Mouse (Mus musculus) forebrain, embryonic 16.5 days (tissue): ENCODE data around the gene Rab28. TPM values are rescaled to one million over a fixed set of nuclear protein-coding genes. Genes with fewer than 3 reads are reported as not detected.

Experiments
- ATAC-seq: fragments of 200-750 bp; cut with Nextera tagmentation; 2 replicates; pipeline ENCODE4 v1.8.0; 2017; ENCODE audit warnings: mild to moderate bottlenecking, moderate library complexity
- H3K27ac ChIP-seq: fragments of 300-500 bp; sonication (generic); 2 replicates; pipeline ENCODE4 v1.5.1; 2014; ENCODE audit warnings: low read length, control low read depth
- H3K27me3 ChIP-seq: fragments of 300-500 bp; sonication (generic); replicated peaks from 2 replicates; pipeline ENCODE4 v1.6.1; 2014; ENCODE audit warnings: low read length; ENCODE audit not compliant: control insufficient read depth, insufficient read depth
- H3K36me3 ChIP-seq: fragments of 300-500 bp; sonication (generic); 2 replicates; pipeline ENCODE4 v1.6.1; 2014; ENCODE audit not compliant: control insufficient read depth, insufficient read depth
- H3K4me1 ChIP-seq: fragments of 300-500 bp; sonication (generic); replicated peaks from 2 replicates; pipeline ENCODE4 v1.6.1; 2014; ENCODE audit warnings: low read length; ENCODE audit not compliant: control insufficient read depth, insufficient read depth
- H3K4me2 ChIP-seq: fragments of 300-500 bp; sonication (generic); 2 replicates; pipeline ENCODE4 v1.6.1; 2014; ENCODE audit warnings: mild to moderate bottlenecking, low read length, control low read depth
- H3K4me3 ChIP-seq: fragments of 300-500 bp; sonication (generic); replicated peaks from 2 replicates; pipeline ENCODE4 v1.5.1; 2014; ENCODE audit warnings: mild to moderate bottlenecking, low read length, control low read depth
- H3K9ac ChIP-seq: fragments of 300-500 bp; sonication (generic); replicated peaks from 2 replicates; pipeline ENCODE4 v1.6.1; 2014; ENCODE audit warnings: low read depth, low read length, control low read depth
- H3K9me3 ChIP-seq: fragments of 300-500 bp; sonication (generic); 2 replicates; pipeline ENCODE4 v1.6.1; 2016; ENCODE audit warnings: low read length; ENCODE audit not compliant: control insufficient read depth
- WGBS: fragments of 180-500 bp; shearing (Covaris S2); extraction: QIAGEN DNeasy Blood & Tissue Kit; methylation state at CpG from one replicate; pipeline ENCODE4 v1.1.7; 2014; 5-methylcytosine and 5-hydroxymethylcytosine counted together
- polyA plus RNA-seq: library from polyadenylated mRNA; unstranded; fragments of >200 nt; fragmentation: Nextera tagmentation; extraction: Ambion mirVana; gene quantifications from 2 replicates; pipeline ENCODE4 v1.2.1, GENCODE M21; 2015

The Rab28 gene
- polyA plus RNA-seq, result 68.8 and 77.2 TPM in 2 replicates

DNA sequence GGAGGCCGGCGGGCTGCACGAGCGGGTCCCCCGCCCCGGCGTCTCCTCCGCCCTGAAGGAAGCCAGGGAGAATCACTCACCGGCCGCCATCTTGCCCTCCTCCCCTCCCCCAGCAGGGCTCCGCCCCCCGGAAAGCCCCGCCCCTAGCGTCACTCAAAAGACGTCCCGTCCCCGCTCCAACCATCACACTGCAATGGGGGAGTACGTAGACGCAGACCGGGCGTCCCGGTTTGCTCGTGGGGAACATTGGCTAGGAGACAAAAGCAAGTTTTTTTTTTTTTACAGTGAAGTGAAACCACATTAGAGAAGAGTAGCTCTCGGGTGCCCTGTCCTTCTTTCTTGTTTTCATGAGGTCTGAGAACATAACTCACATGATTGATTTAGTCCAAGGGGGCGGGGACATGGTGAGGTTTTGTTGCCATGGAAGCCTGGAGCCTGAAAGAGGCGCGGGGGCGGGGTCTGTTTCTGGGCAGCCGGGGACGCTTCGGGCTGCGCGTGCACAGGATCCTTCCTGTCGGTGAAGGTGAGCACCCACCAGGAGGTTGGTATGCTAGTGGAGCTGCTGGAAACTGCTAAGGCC is at the start of gene Rab28:
Rab28 (minus strand) TSS at position 107 of the 580 bp plus-strand sequence.
- peak within 1 kb of the TSS; percentile 83 for H3K27ac ChIP-seq
- 0% methylated on average over 32 of the region's 34 CpGs for WGBS
- peaks cover 9% of the 10 kb centered on the region for H3K4me1 ChIP-seq
- H3K27me3 ChIP-seq, result no peaks in the 10 kb centered on the region
- H3K9ac ChIP-seq, result peak within 1 kb of the TSS; percentile 98
- H3K9me3 ChIP-seq, result no peaks in the 10 kb centered on the region
- H3K4me3 ChIP-seq, result peak within 1 kb of the TSS; percentile 97
- H3K36me3 ChIP-seq, result no peaks in the 10 kb centered on the region
- peak; percentile 96 for ATAC-seq
- H3K4me2 ChIP-seq, result peak within 1 kb of the TSS; percentile 83

- WGBS, result 3% methylated on average over 5 of the region's 5 CpGs
- H3K9me3 ChIP-seq, result no peaks in the 10 kb centered on the region; the same call in 1 of the 2 replicates
- no peak overlapping the region for H3K4me2 ChIP-seq
- H3K36me3 ChIP-seq, result no peaks in the 10 kb centered on the region
- ATAC-seq, result no peak
- H3K27ac ChIP-seq, result no peak overlapping the region
- peaks cover 10% of the 10 kb centered on the region; the same call in 1 of the 2 replicates for H3K4me1 ChIP-seq
- no peak overlapping the region for H3K4me3 ChIP-seq
- no peak overlapping the region for H3K9ac ChIP-seq
- H3K27me3 ChIP-seq, result peaks cover 89% of the 10 kb centered on the region
Measured at GRCm38 (mm10) chr5:41757338-41757737, 49.4 kb upstream of the Rab28 start.

GRCm38 (mm10) chr5:41756396-41756795 is 48.4 kb upstream of the Rab28 start:
- no peak overlapping the region for H3K4me3 ChIP-seq
- peaks cover 88% of the 10 kb centered on the region for H3K27me3 ChIP-seq
- no peak overlapping the region for H3K27ac ChIP-seq
- H3K4me1 ChIP-seq, result peaks cover 6% of the 10 kb centered on the region; the same call in 1 of the 2 replicates
- H3K9ac ChIP-seq, result no peak overlapping the region
- H3K4me2 ChIP-seq, result no peak overlapping the region
- no peak for ATAC-seq
- WGBS, result 2% methylated on average over 4 of the region's 4 CpGs
- H3K36me3 ChIP-seq, result no peaks in the 10 kb centered on the region
- no peaks in the 10 kb centered on the region; the same call in 1 of the 2 replicates for H3K9me3 ChIP-seq

- Histone ChIP-seq H3K27ac (no peak overlapping the region), H3K4me1 (0 out of 2 replicates have a peak, but pooled peaks cover 6% of the 10 kb centered on the region), H3K4me3 (no peak overlapping the region), H3K9ac (no peak overlapping the region), H3K36me3 (no peaks in the 10 kb centered on the region), H3K4me2 (no peak overlapping the region), H3K27me3 (peaks cover 91% of the 10 kb centered on the region), H3K9me3 (no peaks in the 10 kb centered on the region; the same call in 1 of the 2 replicates)
- no peak for ATAC-seq
- under 1% methylated on average over 23 of the region's 23 CpGs for WGBS
Measured at GRCm38 (mm10) chr5:41755373-41755960, 47.5 kb upstream of the Rab28 start.

DNA sequence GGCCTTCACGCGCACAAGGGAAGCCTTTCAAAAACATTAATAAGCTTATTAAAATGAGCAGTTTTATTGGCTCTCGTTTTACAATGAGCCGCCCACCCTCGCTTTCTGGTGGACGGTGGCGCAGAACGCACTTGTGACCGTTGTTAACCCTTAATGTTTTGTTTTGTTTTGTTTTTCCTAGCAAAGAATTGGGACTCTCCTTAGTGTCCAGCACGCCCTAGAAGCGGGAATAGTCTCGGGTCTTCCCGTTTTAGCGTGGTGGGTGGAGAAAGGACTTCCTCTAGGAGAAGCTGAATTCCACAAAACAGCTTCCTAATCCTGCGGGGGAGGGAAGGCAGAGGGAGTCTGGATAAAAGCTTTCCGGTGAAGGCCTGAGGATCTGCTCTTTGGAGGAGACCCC is 46.9 kb upstream of the Rab28 start:
- Histone ChIP-seq H3K4me2 (no peak overlapping the region), H3K27ac (no peak overlapping the region), H3K4me1 (0 out of 2 replicates have a peak, but pooled peaks cover 6% of the 10 kb centered on the region), H3K9ac (no peak overlapping the region), H3K27me3 (peaks cover 88% of the 10 kb centered on the region), H3K4me3 (no peak overlapping the region), H3K9me3 (no peaks in the 10 kb centered on the region; the same call in 1 of the 2 replicates), H3K36me3 (no peaks in the 10 kb centered on the region)
- WGBS, result under 1% methylated on average over 16 of the region's 16 CpGs
- ATAC-seq, result no peak

DNA sequence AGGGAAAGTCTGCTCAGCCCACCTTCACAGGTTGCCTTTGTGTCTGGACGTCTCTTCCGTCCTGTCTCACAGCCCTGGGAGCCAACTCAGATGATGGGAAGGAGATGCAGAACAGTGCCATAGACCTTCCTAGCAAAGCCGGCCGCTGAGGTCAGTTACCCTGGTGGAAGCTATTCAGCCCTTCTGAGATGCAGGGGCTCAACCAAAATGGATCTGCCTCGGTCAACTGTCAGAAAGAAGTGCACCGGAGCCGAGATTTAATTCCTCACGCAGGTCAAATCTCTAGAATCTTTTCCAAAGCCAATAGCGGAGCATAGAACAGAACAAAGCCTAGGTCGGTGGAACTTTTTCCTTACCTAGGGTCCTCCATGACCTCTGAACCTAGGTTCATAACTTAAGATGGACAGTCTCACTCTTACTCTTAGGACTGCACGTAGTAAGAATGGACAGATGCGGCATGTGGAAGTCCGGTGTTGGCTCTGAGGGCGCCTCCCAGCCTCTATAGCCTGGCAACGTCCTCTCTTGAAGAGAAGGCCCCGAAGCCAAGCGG is 46.3 kb upstream of the Rab28 start:
- peaks cover 89% of the 10 kb centered on the region for H3K27me3 ChIP-seq
- H3K4me3 ChIP-seq, result no peak overlapping the region
- H3K4me1 ChIP-seq, result 0 out of 2 replicates have a peak, but pooled peaks cover 6% of the 10 kb centered on the region
- no peak overlapping the region for H3K9ac ChIP-seq
- no peak for ATAC-seq
- no peak overlapping the region for H3K27ac ChIP-seq
- WGBS, result 1% methylated on average over 17 of the region's 17 CpGs
- no peaks in the 10 kb centered on the region; the same call in 1 of the 2 replicates for H3K9me3 ChIP-seq
- H3K36me3 ChIP-seq, result no peaks in the 10 kb centered on the region
- no peak overlapping the region for H3K4me2 ChIP-seq

GRCm38 (mm10) chr5:41752721-41753120 is 44.8 kb upstream of the Rab28 start:
- no peak for ATAC-seq
- peaks cover 90% of the 10 kb centered on the region for H3K27me3 ChIP-seq

DNA sequence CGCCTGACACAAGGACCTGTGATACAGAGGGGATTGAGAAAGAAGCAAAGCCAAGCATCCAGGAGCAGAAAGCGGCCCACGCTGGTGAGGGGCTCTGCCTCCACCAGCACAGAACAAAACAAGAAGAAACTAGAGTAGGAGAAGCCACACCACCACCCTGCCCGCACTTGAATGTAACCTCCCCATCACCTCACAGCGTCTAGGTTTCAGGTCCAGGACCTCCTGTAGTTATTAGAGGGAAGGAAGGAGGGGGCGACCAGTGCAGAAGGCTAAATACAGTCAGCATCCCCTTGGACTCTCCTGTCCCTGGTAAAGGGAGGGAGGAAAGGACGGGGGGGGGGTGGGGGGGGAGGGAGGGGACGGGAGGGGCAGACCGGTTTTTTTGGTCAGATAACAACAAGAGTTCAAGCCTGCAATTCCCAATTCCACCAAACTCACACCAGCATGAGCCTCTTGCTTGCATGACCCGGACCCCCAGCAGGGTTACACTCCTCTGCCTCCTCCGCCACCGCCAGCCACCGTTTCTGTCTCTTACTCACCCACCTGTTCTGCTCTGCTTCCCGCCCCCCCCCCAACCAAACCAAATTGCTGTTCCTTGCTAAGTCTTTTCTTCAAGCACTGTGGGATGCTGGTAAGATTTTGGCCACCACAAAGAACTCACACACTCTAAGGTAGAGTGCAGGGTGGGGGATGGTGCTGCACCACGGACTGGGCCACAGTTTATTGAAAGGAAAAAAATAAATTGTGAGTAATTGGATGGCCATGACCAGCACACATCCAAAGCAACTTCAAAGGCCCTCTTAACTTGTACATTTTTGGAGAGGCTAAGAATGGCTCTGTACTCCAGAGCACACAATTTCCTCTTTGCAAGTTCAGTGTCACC is 37.2 kb upstream of the Rab28 start:
- H3K4me3 ChIP-seq, result no peak overlapping the region
- H3K36me3 ChIP-seq, result no peaks in the 10 kb centered on the region
- H3K4me1 ChIP-seq, result no peaks in the 10 kb centered on the region
- peaks cover 57% of the 10 kb centered on the region for H3K27me3 ChIP-seq
- no peak overlapping the region for H3K9ac ChIP-seq
- H3K27ac ChIP-seq, result no peak overlapping the region
- 5% methylated on average over 12 of the region's 15 CpGs for WGBS
- no peak overlapping the region for H3K4me2 ChIP-seq
- ATAC-seq, result no peak
- H3K9me3 ChIP-seq, result no peaks in the 10 kb centered on the region

More at GRCm38 (mm10) chr5:41752721-41753120, 44.8 kb upstream of the Rab28 start:
- H3K4me1 ChIP-seq, result 0 out of 2 replicates have a peak, but pooled peaks cover 6% of the 10 kb centered on the region
- WGBS, result 24% methylated on average over 4 of the region's 4 CpGs
- no peak overlapping the region for H3K4me2 ChIP-seq
- no peaks in the 10 kb centered on the region for H3K36me3 ChIP-seq
- H3K27ac ChIP-seq, result no peak overlapping the region
- no peaks in the 10 kb centered on the region; the same call in 1 of the 2 replicates for H3K9me3 ChIP-seq
- H3K9ac ChIP-seq, result no peak overlapping the region
- no peak overlapping the region for H3K4me3 ChIP-seq

DNA sequence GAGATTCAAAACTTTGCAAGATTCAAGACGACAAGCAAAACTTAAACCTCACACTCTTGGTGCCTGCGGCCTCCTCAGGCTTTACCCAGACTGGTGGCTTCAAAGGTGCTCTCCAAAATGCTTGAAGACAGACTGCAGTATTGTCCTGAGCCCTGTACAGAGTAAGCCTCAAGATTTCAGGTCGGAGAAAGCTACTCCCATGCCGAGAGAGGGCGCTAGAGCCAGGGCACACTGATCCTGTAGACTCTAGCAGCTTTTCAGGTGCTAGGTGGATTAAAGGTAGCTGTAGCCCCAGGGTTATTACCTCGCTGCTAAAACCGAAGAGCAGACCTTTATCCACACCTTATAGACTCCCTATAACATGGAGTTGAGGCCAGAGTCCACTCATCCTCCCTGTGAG is 36.3 kb upstream of the Rab28 start:
- 11% methylated on average over 7 of the region's 7 CpGs for WGBS
- no peaks in the 10 kb centered on the region for H3K9me3 ChIP-seq
- no peak overlapping the region for H3K4me3 ChIP-seq
- no peak for ATAC-seq
- no peak overlapping the region for H3K27ac ChIP-seq
- H3K9ac ChIP-seq, result no peak overlapping the region
- peaks cover 49% of the 10 kb centered on the region for H3K27me3 ChIP-seq
- no peaks in the 10 kb centered on the region for H3K4me1 ChIP-seq
- no peak overlapping the region for H3K4me2 ChIP-seq
- H3K36me3 ChIP-seq, result no peaks in the 10 kb centered on the region
